Mouse (Mus musculus) erythroblast, embryonic 14.5 days (primary cell): ENCODE results near the gene Gpr146.

Source experiments
- GATA1 ChIP-seq: IDR thresholded peaks from 2 replicates; pipeline ENCODE4 v1.6.1; 2012; ENCODE audit warnings: low read length, inconsistent platforms, mixed read lengths
- TAL1 ChIP-seq: IDR thresholded peaks from 3 replicates; pipeline ENCODE4 v1.6.1; 2012; ENCODE audit warnings: low read length, inconsistent platforms, mixed read lengths

DNA sequence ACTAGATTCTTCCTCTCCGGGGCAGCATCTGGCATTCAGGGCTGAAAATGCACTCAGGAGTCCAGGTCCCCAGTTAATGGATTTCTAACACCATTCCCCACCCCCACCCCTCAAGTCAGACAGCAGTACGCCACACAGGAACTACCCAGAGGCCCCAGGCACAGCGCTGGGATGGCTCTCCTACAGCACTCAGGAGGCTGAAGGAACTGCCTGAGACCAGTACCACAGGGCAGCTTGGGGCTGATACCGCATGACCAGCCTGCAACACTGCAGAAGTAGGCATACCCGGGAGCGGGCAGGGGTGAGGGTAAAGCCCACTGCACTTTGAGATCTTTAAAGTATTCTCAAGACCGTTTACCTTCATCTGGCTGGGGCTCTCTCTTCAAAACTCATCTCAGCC, 28.0 kb downstream of the Gpr146 start:
- no peak for TF ChIP-seq TAL1
- no peak for TF ChIP-seq GATA1
